Mouse (Mus musculus): Measurements from ENCODE around the gene Fat2. TPM values are rescaled to one million over a fixed set of nuclear protein-coding genes. Genes with fewer than 3 reads are reported as not detected.

Fat2 gene
- polyA plus RNA-seq, 1 experiment from 2014 or later = not detected

GRCm38 (mm10) chr11:55218473-55218872, 117.9 kb downstream of the Fat2 start:
- no peak for ATAC-seq
- no peaks in the 10 kb centered on the region for H3K27me3 ChIP-seq (ENCODE audit: insufficient read depth, low read length)
- 61% methylated on average over 3 of the region's 3 CpGs for WGBS (ENCODE audit: insufficient replicate concordance)
- TF ChIP-seq CTCF (IDR thresholded peaks at IDR 0.05; ENCODE audit: low read depth) (no peak), EP300 (IDR thresholded peaks at IDR 0.05; ENCODE audit: low read depth) (no peak)
- H3K4me3 ChIP-seq (ENCODE audit: low read depth, low read length) = no peak overlapping the region
- no peak for DNase-seq
- no peak overlapping the region for H3K4me2 ChIP-seq (ENCODE audit: low read depth, low read length)
- no peaks in the 10 kb centered on the region for H3K9me3 ChIP-seq (ENCODE audit: low read length)
- peaks cover 16% of the 10 kb centered on the region for H3K4me1 ChIP-seq (ENCODE audit: insufficient read depth)
- no peak overlapping the region; the same call in 1 of the 2 replicates for H3K9ac ChIP-seq (replicated peaks)
- peaks cover 33% of the 10 kb centered on the region for H3K36me3 ChIP-seq (replicated peaks; ENCODE audit: insufficient read depth, low read length)
- H3K27ac ChIP-seq (ENCODE audit: low read depth) = peak overlapping the region; percentile 12; the same call in 1 of the 2 replicates

GRCm38 (mm10) chr11:55217880-55218279, 118.5 kb downstream of the Fat2 start:
- H3K36me3 ChIP-seq (replicated peaks; ENCODE audit: insufficient read depth, low read length) = peaks cover 28% of the 10 kb centered on the region
- no peak for DNase-seq
- no peak for TF ChIP-seq EP300 (IDR thresholded peaks at IDR 0.05; ENCODE audit: low read depth)
- TF ChIP-seq CTCF (IDR thresholded peaks at IDR 0.05; ENCODE audit: low read depth) = no peak
- no peak overlapping the region for H3K4me3 ChIP-seq (ENCODE audit: low read depth, low read length)
- ATAC-seq = peak; percentile 50; the same call in 1 of the 2 replicates
- 79% methylated on average over 7 of the region's 7 CpGs for WGBS (ENCODE audit: insufficient replicate concordance)
- H3K27me3 ChIP-seq (ENCODE audit: insufficient read depth, low read length) = no peaks in the 10 kb centered on the region
- H3K27ac ChIP-seq (ENCODE audit: low read depth) = peak overlapping the region; percentile 12; the same call in 1 of the 2 replicates
- no peak overlapping the region for H3K4me2 ChIP-seq (ENCODE audit: low read depth, low read length)
- H3K4me1 ChIP-seq (ENCODE audit: insufficient read depth) = peaks cover 18% of the 10 kb centered on the region
- H3K9me3 ChIP-seq (ENCODE audit: low read length) = no peaks in the 10 kb centered on the region
- no peak overlapping the region; the same call in 1 of the 2 replicates for H3K9ac ChIP-seq (replicated peaks)

GRCm38 (mm10) chr11:55217418-55217817, 118.9 kb downstream of the Fat2 start:
- ATAC-seq (peak; percentile 94), DNase-seq (peak; percentile 45)
- H3K9ac ChIP-seq (replicated peaks) = no peak overlapping the region
- no peak overlapping the region for H3K4me2 ChIP-seq (ENCODE audit: low read depth, low read length)
- no peaks in the 10 kb centered on the region for H3K9me3 ChIP-seq (ENCODE audit: low read length)
- 60% methylated on average over 4 of the region's 4 CpGs for WGBS (ENCODE audit: insufficient replicate concordance)
- H3K4me3 ChIP-seq (ENCODE audit: low read depth, low read length) = no peak overlapping the region
- no peaks in the 10 kb centered on the region for H3K27me3 ChIP-seq (ENCODE audit: insufficient read depth, low read length)
- H3K4me1 ChIP-seq (ENCODE audit: insufficient read depth) = peaks cover 18% of the 10 kb centered on the region
- peak overlapping the region; percentile 12; the same call in 1 of the 2 replicates for H3K27ac ChIP-seq (ENCODE audit: low read depth)
- H3K36me3 ChIP-seq (replicated peaks; ENCODE audit: insufficient read depth, low read length) = peaks cover 23% of the 10 kb centered on the region
- TF ChIP-seq EP300 (IDR thresholded peaks at IDR 0.05; ENCODE audit: low read depth) = no peak
- no peak for TF ChIP-seq CTCF (IDR thresholded peaks at IDR 0.05; ENCODE audit: low read depth)

- no peak overlapping the region for H3K4me2 ChIP-seq (ENCODE audit: low read depth, low read length)
- TF ChIP-seq CTCF (IDR thresholded peaks at IDR 0.05; ENCODE audit: low read depth) = no peak
- TF ChIP-seq EP300 (IDR thresholded peaks at IDR 0.05; ENCODE audit: low read depth) = no peak
- WGBS (ENCODE audit: insufficient replicate concordance) = 84% methylated on average over 13 of the region's 13 CpGs
- H3K9ac ChIP-seq (replicated peaks) = no peak overlapping the region
- ATAC-seq = no peak
- H3K4me3 ChIP-seq (ENCODE audit: low read depth, low read length) = no peak overlapping the region
- no peaks in the 10 kb centered on the region for H3K9me3 ChIP-seq (ENCODE audit: low read length)
- H3K27me3 ChIP-seq (ENCODE audit: insufficient read depth, low read length) = no peaks in the 10 kb centered on the region
- no peak overlapping the region for H3K27ac ChIP-seq (ENCODE audit: low read depth)
- H3K4me1 ChIP-seq (ENCODE audit: insufficient read depth) = peaks cover 24% of the 10 kb centered on the region
- no peak for DNase-seq
- peaks cover 18% of the 10 kb centered on the region for H3K36me3 ChIP-seq (replicated peaks; ENCODE audit: insufficient read depth, low read length)
Measured at GRCm38 (mm10) chr11:55216830-55217229, 119.5 kb downstream of the Fat2 start.

GRCm38 (mm10) chr11:55216061-55216460, 120.3 kb downstream of the Fat2 start:
- ATAC-seq (no peak), DNase-seq (no peak)
- Histone ChIP-seq H3K4me2 (ENCODE audit: low read depth, low read length) (no peak overlapping the region), H3K27me3 (ENCODE audit: insufficient read depth, low read length) (no peaks in the 10 kb centered on the region), H3K4me1 (ENCODE audit: insufficient read depth) (peaks cover 29% of the 10 kb centered on the region), H3K36me3 (replicated peaks; ENCODE audit: insufficient read depth, low read length) (peaks cover 14% of the 10 kb centered on the region), H3K9me3 (ENCODE audit: low read length) (no peaks in the 10 kb centered on the region), H3K27ac (ENCODE audit: low read depth) (no peak overlapping the region), H3K9ac (replicated peaks) (no peak overlapping the region), H3K4me3 (ENCODE audit: low read depth, low read length) (no peak overlapping the region)
- TF ChIP-seq CTCF (IDR thresholded peaks at IDR 0.05; ENCODE audit: low read depth) (no peak), EP300 (IDR thresholded peaks at IDR 0.05; ENCODE audit: low read depth) (no peak)
- WGBS (ENCODE audit: insufficient replicate concordance) = 64% methylated on average over 3 of the region's 4 CpGs

- ATAC-seq (no peak), DNase-seq (no peak)
- H3K9me3 ChIP-seq (ENCODE audit: low read length) = no peaks in the 10 kb centered on the region
- no peak overlapping the region for H3K27ac ChIP-seq (ENCODE audit: low read depth)
- H3K9ac ChIP-seq (replicated peaks) = no peak overlapping the region
- 44% methylated on average over 3 of the region's 3 CpGs for WGBS (ENCODE audit: insufficient replicate concordance)
- no peak overlapping the region for H3K4me3 ChIP-seq (ENCODE audit: low read depth, low read length)
- no peak overlapping the region for H3K4me2 ChIP-seq (ENCODE audit: low read depth, low read length)
- TF ChIP-seq EP300 (IDR thresholded peaks at IDR 0.05; ENCODE audit: low read depth) = no peak
- peaks cover 36% of the 10 kb centered on the region for H3K4me1 ChIP-seq (ENCODE audit: insufficient read depth)
- H3K36me3 ChIP-seq (replicated peaks; ENCODE audit: insufficient read depth, low read length) = peaks cover 7% of the 10 kb centered on the region
- H3K27me3 ChIP-seq (ENCODE audit: insufficient read depth, low read length) = no peaks in the 10 kb centered on the region
Measured at GRCm38 (mm10) chr11:55214978-55215377, 121.4 kb downstream of the Fat2 start.

- DNase-seq (no peak), ATAC-seq (no peak)
- H3K4me2 ChIP-seq (ENCODE audit: low read depth, low read length) = no peak overlapping the region
- peaks cover 2% of the 10 kb centered on the region for H3K36me3 ChIP-seq (replicated peaks; ENCODE audit: insufficient read depth, low read length)
- WGBS (ENCODE audit: insufficient replicate concordance) = 78% methylated on average over 5 of the region's 5 CpGs
- peaks cover 44% of the 10 kb centered on the region for H3K4me1 ChIP-seq (ENCODE audit: insufficient read depth)
- no peaks in the 10 kb centered on the region for H3K27me3 ChIP-seq (ENCODE audit: insufficient read depth, low read length)
- TF ChIP-seq CTCF (IDR thresholded peaks at IDR 0.05; ENCODE audit: low read depth) = no peak
- no peak for TF ChIP-seq EP300 (IDR thresholded peaks at IDR 0.05; ENCODE audit: low read depth)
- H3K9me3 ChIP-seq (ENCODE audit: low read length) = no peaks in the 10 kb centered on the region
- no peak overlapping the region for H3K9ac ChIP-seq (replicated peaks)
- H3K4me3 ChIP-seq (ENCODE audit: low read depth, low read length) = no peak overlapping the region
- H3K27ac ChIP-seq (ENCODE audit: low read depth) = no peak overlapping the region
Measured at GRCm38 (mm10) chr11:55214161-55214560, 122.2 kb downstream of the Fat2 start.

All from liver, postnatal 0 days (tissue).